Mouse (Mus musculus) small intestine, adult 2 months (tissue): Measurements from ENCODE around the gene Sult4a1.

Source experiments
- CTCF ChIP-seq: fragments of 200-500 bp; IDR thresholded peaks from 2 replicates; pipeline ENCODE4 v1.5.1; 2012; ENCODE audit warnings: low read depth, mild to moderate bottlenecking, control low read depth, inconsistent platforms, low read length, moderate library complexity, mixed read lengths; ENCODE audit not compliant: insufficient replicate concordance, insufficient read length; ENCODE audit errors: extremely low read depth
- POLR2A ChIP-seq: fragments of 200-500 bp; IDR thresholded peaks from 2 replicates; pipeline ENCODE4 v1.6.1; 2012; ENCODE audit warnings: low read depth, mild to moderate bottlenecking, control low read depth, inconsistent platforms, low read length, moderate library complexity

DNA sequence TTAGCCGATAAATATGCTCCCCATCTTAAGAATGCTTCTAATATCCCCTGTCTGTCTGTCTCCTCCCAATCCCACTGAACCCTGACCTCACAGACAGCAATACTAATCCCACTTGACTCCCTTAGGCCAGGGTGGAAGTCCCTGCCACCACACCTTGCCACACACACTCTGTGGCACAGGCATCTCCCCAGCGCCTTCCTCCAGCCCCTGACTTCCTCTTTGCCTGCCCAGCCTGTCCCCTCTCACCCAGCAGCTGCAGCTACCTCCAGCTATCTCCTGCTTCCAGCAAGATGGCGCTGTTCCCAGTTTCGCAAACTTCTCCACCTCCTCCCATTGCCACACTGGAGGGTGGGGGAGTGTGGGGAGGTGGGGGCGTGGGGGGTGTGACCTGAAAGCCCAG lies 21.3 kb upstream of the Sult4a1 start:
- TF ChIP-seq CTCF (no peak), POLR2A (no peak)
